Mouse (Mus musculus): ENCODE measurements around the gene Gjd3. TPM values are rescaled to one million over a fixed set of nuclear protein-coding genes. Genes with fewer than 3 reads are reported as not detected.
A peak's percentile ranks its signal among the peaks of the same experiment; 100 is the strongest.

Gene Gjd3
- not detected for polyA plus RNA-seq (2012; fragmentation: generic; extraction: Trizol)
- long read RNA-seq, experiment 1, result 0 reads
- long read RNA-seq, experiment 2, result 0 reads

GRCm38 (mm10) chr11:98982773-98983133 lies at the start of gene Gjd3:
Gjd3 (minus strand) TSS chr11:98983016.
- TF ChIP-seq USF1 (IDR thresholded peaks at IDR 0.05; ENCODE audit: low read depth), result no peak
- no peak for TF ChIP-seq CTCF (IDR thresholded peaks at IDR 0.05; ENCODE audit: control insufficient read depth, insufficient read depth, insufficient read length)
- TF ChIP-seq MYOD1 (IDR thresholded peaks at IDR 0.05; ENCODE audit: control insufficient read depth, insufficient read length, low read depth), result no peak
- TF ChIP-seq MYOG (IDR thresholded peaks at IDR 0.05; ENCODE audit: control insufficient read depth, extremely low read depth, insufficient read length), result no peak
- TF ChIP-seq FOSL1 (IDR thresholded peaks at IDR 0.05; ENCODE audit: insufficient read depth, low read length, poor library complexity, severe bottlenecking), result no peak
- no peak for TF ChIP-seq MAX (IDR thresholded peaks at IDR 0.05)
- TF ChIP-seq CEBPB (IDR thresholded peaks at IDR 0.05; ENCODE audit: low read depth), result no peak
- Histone ChIP-seq H3K4me3 (ENCODE audit: insufficient read depth, poor library complexity, severe bottlenecking) (peak within 1 kb of the TSS; percentile 11), H3K79me2 (ENCODE audit: control insufficient read depth, insufficient read depth) (no peaks in the 10 kb centered on the region)

GRCm38 (mm10) chr11:99026899-99027440 lies 44.2 kb upstream of the Gjd3 start:
- no peaks in the 10 kb centered on the region for H3K27me3 ChIP-seq (ENCODE audit: control insufficient read depth, insufficient read depth, insufficient read length)
- peaks cover 20% of the 10 kb centered on the region for H3K79me3 ChIP-seq (ENCODE audit: low read depth)
- TF ChIP-seq CEBPB (IDR thresholded peaks at IDR 0.05; ENCODE audit: low read depth) (no peak), CTCF (IDR thresholded peaks at IDR 0.05; ENCODE audit: control insufficient read depth, insufficient read depth, insufficient read length) (no peak), MYOD1 (IDR thresholded peaks at IDR 0.05; ENCODE audit: control insufficient read depth, insufficient read length, low read depth) (no peak), MYOG (IDR thresholded peaks at IDR 0.05; ENCODE audit: control insufficient read depth, extremely low read depth, insufficient read length) (no peak), MAX (IDR thresholded peaks at IDR 0.05) (no peak), USF1 (IDR thresholded peaks at IDR 0.05; ENCODE audit: low read depth) (no peak), FOSL1 (IDR thresholded peaks at IDR 0.05; ENCODE audit: insufficient read depth, low read length, poor library complexity, severe bottlenecking) (no peak)
- H3ac ChIP-seq (ENCODE audit: control insufficient read depth, insufficient read length, low read depth), result no peak overlapping the region
- H3K4me3 ChIP-seq (ENCODE audit: insufficient read depth, poor library complexity, severe bottlenecking), result no peak overlapping the region
- H3K79me2 ChIP-seq (ENCODE audit: control insufficient read depth, insufficient read depth), result peaks cover 21% of the 10 kb centered on the region
- H3K36me3 ChIP-seq (ENCODE audit: control insufficient read depth, insufficient read depth), result peaks cover 11% of the 10 kb centered on the region

More at GRCm38 (mm10) chr11:98982773-98983133, at the start of gene Gjd3:
- Histone ChIP-seq H3K36me3 (ENCODE audit: control insufficient read depth, insufficient read depth) (no peaks in the 10 kb centered on the region), H3K79me3 (ENCODE audit: low read depth) (no peaks in the 10 kb centered on the region), H3ac (ENCODE audit: control insufficient read depth, insufficient read length, low read depth) (peak within 1 kb of the TSS; percentile 31), H3K27me3 (ENCODE audit: control insufficient read depth, insufficient read depth, insufficient read length) (peaks cover 14% of the 10 kb centered on the region)

- TF ChIP-seq CTCF (IDR thresholded peaks at IDR 0.05; ENCODE audit: control insufficient read depth, insufficient read depth, insufficient read length) (no peak), MAX (IDR thresholded peaks at IDR 0.05) (no peak), FOSL1 (IDR thresholded peaks at IDR 0.05; ENCODE audit: insufficient read depth, low read length, poor library complexity, severe bottlenecking) (no peak), MYOD1 (IDR thresholded peaks at IDR 0.05; ENCODE audit: control insufficient read depth, insufficient read length, low read depth) (no peak), MYOG (IDR thresholded peaks at IDR 0.05; ENCODE audit: control insufficient read depth, extremely low read depth, insufficient read length) (no peak), USF1 (IDR thresholded peaks at IDR 0.05; ENCODE audit: low read depth) (no peak)
- H3K79me2 ChIP-seq (ENCODE audit: control insufficient read depth, insufficient read depth), result peaks cover 32% of the 10 kb centered on the region
- H3K79me3 ChIP-seq (ENCODE audit: low read depth), result peaks cover 31% of the 10 kb centered on the region
- peaks cover 22% of the 10 kb centered on the region for H3K36me3 ChIP-seq (ENCODE audit: control insufficient read depth, insufficient read depth)
- no peak overlapping the region for H3ac ChIP-seq (ENCODE audit: control insufficient read depth, insufficient read length, low read depth)
- H3K4me3 ChIP-seq (ENCODE audit: insufficient read depth, poor library complexity, severe bottlenecking), result no peak overlapping the region
- H3K27me3 ChIP-seq (ENCODE audit: control insufficient read depth, insufficient read depth, insufficient read length), result no peaks in the 10 kb centered on the region
These were observed 43.1 kb upstream of the Gjd3 start for GRCm38 (mm10) chr11:99025878-99026277.

GRCm38 (mm10) chr11:99024468-99025134 lies 41.8 kb upstream of the Gjd3 start:
- H3K4me3 ChIP-seq (ENCODE audit: insufficient read depth, poor library complexity, severe bottlenecking), result no peak overlapping the region

GRCm38 (mm10) chr11:99023500-99024467 lies 41.0 kb upstream of the Gjd3 start, which contains the start of gene Top2a:
Top2a (minus strand) TSS chr11:99024189.
- Histone ChIP-seq H3K36me3 (ENCODE audit: control insufficient read depth, insufficient read depth) (peaks cover 43% of the 10 kb centered on the region), H3ac (ENCODE audit: control insufficient read depth, insufficient read length, low read depth) (peak within 1 kb of the TSS; percentile 95), H3K27me3 (ENCODE audit: control insufficient read depth, insufficient read depth, insufficient read length) (no peaks in the 10 kb centered on the region), H3K4me3 (ENCODE audit: insufficient read depth, poor library complexity, severe bottlenecking) (peak within 1 kb of the TSS; percentile 77), H3K79me2 (ENCODE audit: control insufficient read depth, insufficient read depth) (peaks cover 53% of the 10 kb centered on the region), H3K79me3 (ENCODE audit: low read depth) (peaks cover 49% of the 10 kb centered on the region)
- TF ChIP-seq MAX (IDR thresholded peaks at IDR 0.05), result peak; percentile 82
- TF ChIP-seq USF1 (IDR thresholded peaks at IDR 0.05; ENCODE audit: low read depth), result no peak

More at GRCm38 (mm10) chr11:99024468-99025134, 41.8 kb upstream of the Gjd3 start:
- no peaks in the 10 kb centered on the region for H3K27me3 ChIP-seq (ENCODE audit: control insufficient read depth, insufficient read depth, insufficient read length)
- no peak overlapping the region for H3ac ChIP-seq (ENCODE audit: control insufficient read depth, insufficient read length, low read depth)
- H3K79me2 ChIP-seq (ENCODE audit: control insufficient read depth, insufficient read depth), result peaks cover 45% of the 10 kb centered on the region
- TF ChIP-seq MYOD1 (IDR thresholded peaks at IDR 0.05; ENCODE audit: control insufficient read depth, insufficient read length, low read depth), result no peak
- TF ChIP-seq USF1 (IDR thresholded peaks at IDR 0.05; ENCODE audit: low read depth), result no peak
- no peak for TF ChIP-seq MAX (IDR thresholded peaks at IDR 0.05)
- TF ChIP-seq CEBPB (IDR thresholded peaks at IDR 0.05; ENCODE audit: low read depth), result no peak
- no peak for TF ChIP-seq MYOG (IDR thresholded peaks at IDR 0.05; ENCODE audit: control insufficient read depth, extremely low read depth, insufficient read length)
- TF ChIP-seq CTCF (IDR thresholded peaks at IDR 0.05; ENCODE audit: control insufficient read depth, insufficient read depth, insufficient read length), result no peak
- TF ChIP-seq FOSL1 (IDR thresholded peaks at IDR 0.05; ENCODE audit: insufficient read depth, low read length, poor library complexity, severe bottlenecking), result no peak
- H3K36me3 ChIP-seq (ENCODE audit: control insufficient read depth, insufficient read depth), result peaks cover 34% of the 10 kb centered on the region
- peaks cover 41% of the 10 kb centered on the region for H3K79me3 ChIP-seq (ENCODE audit: low read depth)
